Mouse (Mus musculus) heart, postnatal 4 days (tissue): ENCODE measurements around the gene Dstyk. TPM values are rescaled to one million over a fixed set of nuclear protein-coding genes. Genes with fewer than 3 reads are reported as not detected.

Source experiments
- DNase-seq: peaks from one replicate; pipeline ENCODE4 v3.0.0; 2021
- total RNA-seq, 2 experiments: library from RNA; stranded (reverse); gene quantifications; 2 replicates each; pipeline ENCODE4 v1.2.3; 2021

The Dstyk gene
- total RNA-seq, 2 experiments from 2014 or later: 16.9 to 17.3 TPM

DNA sequence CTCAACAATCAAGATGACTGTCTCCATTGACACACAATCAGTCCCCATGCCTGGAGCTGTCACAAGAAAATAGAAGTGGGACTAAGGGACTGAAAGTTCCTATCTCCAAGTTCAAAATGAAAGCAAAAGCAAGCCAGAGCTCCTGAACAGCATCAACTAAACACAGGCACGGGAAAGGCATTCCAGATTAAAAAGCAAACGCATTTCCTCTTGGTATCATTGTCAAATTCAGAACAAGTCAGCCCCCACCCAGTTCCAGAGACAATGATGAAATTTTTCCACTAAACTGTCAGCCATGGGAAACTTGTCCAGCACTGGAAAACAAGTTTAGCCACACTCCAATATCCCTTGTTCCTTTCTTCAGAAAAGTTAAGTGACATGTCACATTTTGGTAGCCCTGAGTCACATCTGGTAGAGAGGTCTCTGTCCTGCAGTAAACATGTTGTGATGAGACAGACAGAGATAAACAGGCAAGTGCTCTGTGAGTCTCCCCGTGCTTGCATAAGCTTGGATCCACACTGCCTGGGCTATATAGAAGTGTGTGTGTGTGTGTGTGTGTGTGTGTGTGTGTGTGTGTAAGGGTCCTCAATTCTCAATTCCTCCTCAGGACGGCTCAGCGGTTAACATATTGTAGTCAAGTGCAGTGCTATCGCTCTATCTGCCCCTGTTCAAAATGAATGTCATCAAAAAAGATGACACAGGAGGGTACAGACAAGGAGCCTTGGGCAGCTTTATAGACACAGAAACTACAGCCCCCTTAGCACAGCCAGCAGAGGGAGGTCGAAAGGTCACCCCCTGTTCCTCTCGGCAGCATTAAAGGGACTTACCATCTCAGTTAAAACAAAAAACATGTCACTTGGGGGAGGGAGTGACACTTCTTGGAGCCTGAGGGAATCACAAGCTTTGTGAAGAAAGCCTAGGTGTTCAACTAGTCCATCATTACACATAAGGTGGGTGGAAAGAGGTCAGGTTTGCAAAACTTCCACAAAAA, 28.2 kb upstream of the Dstyk start:
- DNase-seq: no peak

DNA sequence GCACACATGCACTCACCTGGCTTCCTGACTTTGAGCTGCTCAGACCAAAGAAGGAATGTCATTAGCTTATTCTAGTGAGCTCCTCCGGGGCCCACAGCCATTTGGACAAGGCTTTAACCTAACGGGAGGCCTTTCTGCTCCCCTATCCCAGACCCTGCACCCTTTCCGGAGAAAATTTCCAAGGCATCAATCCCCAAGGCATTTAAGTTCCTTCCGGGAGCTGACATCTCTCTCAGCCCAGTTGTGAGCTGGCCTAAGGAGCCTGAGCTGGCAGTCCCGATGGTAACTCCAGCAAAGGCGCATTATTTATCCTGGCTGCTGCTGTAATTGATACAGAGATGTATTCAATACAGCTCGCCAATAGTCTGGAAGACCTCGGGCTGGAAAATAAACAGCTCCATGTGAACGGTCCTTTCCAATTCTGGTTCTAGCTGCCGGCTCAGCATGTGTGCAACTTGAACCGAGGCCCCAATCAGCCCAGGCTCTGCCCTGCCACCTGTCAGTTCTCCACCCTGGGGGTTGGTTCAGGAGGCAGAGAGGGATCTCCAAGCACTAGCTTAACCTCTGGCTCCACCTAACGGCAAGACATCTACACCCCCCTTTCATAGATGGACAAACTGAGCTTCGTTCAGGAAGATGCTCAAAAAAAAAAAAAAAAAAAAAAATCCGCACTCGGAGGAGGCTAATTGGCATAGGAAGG, 27.3 kb upstream of the Dstyk start:
- DNase-seq: peak; percentile 50

DNA sequence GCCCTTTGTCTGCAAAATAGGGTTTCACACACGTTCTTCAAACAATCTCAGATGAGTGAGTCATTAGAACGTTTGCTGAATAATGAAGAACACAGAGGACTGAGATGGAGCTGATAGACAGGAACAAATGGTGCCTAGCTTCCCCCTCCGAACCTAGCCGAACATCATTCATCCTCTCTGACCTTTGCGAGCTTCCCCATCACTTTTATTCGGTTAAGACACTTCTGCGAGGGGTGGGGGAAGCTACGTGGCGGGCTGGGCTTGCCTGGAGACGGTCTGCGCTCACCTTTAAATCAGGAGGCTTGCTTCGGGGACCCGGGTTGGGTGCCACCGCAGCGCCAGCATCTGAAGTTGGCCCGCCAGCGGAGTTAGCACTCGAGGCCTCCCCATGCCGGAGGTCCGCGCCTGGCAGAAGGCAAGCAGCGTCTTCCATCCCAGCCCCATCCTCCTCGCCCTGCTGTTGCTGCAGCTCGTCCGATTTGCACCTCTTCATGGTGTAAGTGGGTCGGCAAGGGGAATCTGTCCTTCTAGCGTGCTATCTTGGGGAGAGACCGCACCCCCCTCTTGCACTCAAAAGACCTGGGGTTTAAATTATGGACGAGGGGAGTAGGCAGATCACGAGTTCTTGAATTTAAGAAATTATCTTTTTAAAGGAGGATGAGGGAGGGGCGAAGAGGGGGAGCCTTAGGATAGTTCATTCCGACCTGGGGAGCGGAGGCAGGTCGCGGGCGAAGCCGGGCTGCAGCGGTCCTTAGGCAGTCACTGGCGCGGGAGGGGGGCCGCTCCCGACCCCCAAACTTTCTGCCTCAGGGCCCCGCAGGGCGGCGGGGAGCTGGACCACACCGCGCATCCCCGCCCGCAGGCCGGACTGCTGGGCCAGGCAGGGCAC, 26.4 kb upstream of the Dstyk start, which contains the start of gene Tmcc2:
Gene Tmcc2 (minus strand): TSS at position 591 of the 889 bp plus-strand sequence.
- DNase-seq: peak; percentile 41

DNA sequence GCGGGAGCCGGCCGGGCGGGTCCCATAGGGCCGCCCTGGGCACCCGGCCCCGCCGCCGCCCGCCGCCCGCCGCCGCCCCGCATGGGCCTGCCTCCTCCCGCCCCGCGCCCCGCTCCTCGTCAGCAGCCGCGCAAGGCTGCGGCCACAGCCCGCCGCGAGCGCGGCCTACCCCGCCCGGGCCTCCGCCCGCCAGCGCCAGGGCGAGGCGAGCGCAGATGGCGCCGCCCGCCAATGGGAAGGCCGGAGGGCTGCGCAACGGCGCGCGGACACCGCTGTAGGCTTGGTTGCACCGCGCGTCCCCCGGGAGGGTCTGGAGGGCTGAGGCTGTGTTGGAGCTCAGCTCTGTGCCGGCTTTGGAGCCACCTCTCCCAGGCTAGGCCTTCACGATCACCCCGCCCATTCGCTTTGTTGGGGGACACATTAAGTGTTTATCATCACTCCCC, 25.8 kb upstream of the Dstyk start:
- peak; percentile 80 for DNase-seq

DNA sequence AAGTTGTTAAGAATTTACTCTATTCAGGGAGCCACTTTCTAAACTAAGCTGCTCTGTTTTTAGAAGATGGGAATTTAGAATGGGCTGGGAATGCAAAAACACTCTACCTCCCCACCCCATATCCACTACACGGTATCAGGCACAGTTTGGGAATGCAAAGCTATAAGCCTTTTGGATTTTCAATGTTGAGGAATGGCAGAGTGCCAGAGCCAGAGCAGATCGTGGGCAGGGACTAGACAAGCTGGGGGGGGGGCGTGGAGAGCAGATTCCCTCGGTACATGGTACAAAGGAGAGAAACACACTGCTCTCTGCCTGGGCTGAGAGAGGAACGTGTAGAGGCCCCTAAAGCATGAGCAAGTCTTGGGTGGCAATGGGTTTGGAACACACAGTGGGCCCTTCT, 24.5 kb upstream of the Dstyk start:
- DNase-seq: no peak

DNA sequence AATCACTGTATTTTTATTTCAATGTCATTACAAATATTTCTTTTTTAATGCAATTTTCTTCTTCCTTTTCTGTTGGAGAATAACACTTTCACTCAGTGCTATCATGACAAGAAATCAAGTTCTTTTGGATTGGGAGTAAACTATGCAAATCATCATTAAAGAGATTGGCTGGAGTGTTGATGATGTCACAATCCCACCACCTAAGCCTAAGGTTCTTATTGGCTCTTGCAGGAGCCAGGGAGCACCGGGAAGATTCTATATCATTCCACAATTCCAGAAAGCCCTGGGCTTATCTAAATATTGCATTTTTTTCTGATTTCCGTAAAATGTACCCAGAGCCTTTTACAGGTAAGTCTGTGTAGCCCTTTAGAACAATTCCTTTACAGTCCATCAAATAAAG, 20.6 kb upstream of the Dstyk start:
- DNase-seq: no peak

DNA sequence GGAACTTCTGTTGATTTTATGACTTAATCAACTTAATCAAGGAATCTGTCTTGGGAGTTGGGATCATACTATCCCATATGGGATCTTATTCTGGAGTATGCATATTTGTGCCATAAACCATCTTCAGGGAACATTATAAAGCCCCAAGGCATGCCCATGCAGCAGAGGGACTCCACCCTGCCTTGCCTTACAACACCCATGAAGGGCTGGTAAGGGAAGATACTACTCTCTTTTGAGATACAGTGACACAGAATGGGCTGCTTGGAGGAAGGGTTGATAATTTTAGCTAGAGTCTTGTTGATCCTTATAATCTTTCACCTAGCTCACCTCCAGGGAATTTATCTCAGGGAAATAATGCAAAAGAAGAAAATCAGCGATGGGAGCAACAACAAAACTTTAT, 16.8 kb upstream of the Dstyk start:
- no peak for DNase-seq

DNA sequence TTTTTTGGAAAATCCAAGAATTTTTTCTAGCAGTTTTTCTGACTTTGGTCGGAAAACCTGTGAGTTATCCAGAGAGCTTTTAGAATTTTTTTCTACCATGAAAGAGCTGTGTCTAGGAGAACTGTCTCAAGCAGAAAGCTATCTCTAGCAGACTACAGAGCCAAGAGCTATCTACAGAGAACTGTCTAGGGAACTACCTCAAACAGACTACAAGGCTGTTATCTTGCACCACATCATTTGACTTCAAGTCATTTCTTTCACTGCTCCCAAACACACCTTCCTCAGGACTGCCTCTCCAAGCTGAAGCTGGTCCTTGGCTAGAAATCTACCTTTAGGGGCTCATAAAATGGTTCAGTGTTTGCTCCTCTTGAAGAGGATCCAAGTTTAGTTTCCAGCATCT, 15.5 kb upstream of the Dstyk start:
- DNase-seq: no peak

DNA sequence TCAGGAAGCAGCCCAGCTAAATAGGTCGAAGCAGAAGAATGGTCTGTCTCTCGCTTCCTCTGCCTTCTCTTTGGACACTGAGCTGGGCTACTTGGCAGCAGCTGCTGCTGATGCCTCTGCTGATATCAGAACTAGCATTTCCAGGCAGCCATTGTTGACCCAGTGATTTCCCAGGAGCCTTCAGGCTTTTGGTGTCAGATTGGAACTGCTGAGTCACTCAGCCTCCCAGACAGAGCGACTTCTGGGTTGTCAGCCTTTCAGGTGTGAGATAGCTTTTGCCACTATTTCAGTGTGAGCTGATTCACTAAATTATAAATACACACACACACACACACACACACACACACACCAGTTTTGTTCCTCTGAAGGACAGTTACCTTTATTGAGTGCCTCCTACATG, 6.7 kb upstream of the Dstyk start:
- no peak for DNase-seq

DNA sequence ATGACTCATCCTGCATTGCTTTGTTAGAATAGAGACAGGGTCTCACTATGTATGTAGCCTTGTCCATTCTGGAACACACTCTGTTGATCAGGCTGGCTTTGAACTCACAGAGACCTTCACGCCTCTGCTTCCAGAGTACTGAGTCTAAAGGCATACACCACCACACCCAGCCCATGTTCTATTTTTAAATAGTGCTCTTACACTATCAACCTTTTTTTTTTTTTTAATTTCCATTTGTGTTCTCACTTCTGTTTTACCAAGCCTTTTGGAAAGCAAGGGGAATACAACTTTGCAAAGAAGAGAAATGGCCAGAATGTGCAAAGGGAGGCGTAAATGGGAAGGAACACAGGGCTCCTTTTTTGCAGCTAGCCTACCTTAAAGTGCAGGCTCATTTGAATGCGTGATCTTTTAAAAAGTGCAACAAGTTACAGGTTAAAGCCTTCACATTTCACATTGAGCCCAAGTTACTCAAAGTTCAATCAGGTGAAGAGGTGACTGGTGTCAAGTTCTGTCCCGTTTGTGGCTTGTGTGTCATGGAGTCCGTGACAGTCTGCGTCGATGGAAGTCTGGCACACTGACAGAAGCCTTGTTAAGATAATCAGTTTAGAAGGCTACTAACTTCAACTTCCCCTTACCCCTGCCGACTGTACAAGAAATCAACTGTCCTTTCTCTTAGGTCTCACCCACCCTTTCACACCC, 962 bp upstream of the Dstyk start:
- DNase-seq: no peak

DNA sequence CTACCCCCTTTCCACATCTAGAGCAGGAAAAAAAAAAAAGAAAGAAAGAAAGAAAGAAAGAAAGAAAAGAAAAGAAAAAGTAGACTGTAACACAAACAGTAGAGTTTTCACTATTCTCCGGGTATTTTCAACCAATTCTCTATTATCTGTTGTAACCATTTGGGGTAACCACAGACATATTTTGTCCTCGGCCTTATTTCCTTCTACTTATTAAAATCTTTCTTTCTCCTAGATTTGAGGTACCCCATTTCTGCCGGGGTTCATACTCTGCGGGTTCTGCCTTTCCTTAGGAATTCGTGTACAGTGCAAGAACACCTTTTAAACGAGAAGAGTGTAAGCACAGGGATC, 438 bp upstream of the Dstyk start:
- no peak for DNase-seq

DNA sequence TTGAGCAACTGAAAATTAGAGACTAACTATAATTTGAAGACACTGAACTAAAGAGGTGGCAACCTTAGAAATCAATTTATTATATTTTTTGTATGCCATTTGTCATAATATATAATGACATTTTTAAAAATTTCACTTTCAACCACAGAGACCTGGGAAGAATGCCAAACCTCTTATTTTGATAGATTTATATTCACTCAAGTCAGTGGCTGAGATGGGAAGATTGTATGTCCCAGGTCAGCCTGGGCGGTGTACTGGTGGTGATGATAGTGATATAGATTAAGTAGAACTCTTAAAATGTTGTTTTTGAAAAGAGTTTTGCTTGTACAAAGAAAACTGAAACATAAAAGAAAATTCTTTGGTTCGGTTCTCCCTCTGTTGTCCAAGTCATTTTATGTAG, 2.9 kb downstream of the Dstyk start:
- no peak for DNase-seq

DNA sequence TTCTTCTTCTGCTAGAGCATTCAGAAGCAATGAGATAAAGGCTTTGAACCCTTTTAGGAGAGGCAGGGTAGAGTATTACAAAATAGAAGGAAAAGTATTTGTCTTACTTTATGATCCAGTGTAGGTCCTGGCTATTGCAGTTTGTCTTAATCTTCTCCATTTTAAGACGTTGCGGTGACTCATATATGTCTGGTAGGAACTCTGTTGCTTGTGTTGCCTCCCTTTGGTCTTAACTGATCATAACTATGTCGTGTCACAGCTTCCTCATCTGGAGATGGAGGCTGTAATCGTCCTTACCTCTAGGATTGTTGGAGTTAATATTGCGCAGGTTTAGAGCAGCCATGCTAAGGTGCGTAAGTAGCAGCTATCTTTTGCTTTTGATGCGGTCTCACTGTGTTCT, 3.3 kb downstream of the Dstyk start:
- DNase-seq: no peak

DNA sequence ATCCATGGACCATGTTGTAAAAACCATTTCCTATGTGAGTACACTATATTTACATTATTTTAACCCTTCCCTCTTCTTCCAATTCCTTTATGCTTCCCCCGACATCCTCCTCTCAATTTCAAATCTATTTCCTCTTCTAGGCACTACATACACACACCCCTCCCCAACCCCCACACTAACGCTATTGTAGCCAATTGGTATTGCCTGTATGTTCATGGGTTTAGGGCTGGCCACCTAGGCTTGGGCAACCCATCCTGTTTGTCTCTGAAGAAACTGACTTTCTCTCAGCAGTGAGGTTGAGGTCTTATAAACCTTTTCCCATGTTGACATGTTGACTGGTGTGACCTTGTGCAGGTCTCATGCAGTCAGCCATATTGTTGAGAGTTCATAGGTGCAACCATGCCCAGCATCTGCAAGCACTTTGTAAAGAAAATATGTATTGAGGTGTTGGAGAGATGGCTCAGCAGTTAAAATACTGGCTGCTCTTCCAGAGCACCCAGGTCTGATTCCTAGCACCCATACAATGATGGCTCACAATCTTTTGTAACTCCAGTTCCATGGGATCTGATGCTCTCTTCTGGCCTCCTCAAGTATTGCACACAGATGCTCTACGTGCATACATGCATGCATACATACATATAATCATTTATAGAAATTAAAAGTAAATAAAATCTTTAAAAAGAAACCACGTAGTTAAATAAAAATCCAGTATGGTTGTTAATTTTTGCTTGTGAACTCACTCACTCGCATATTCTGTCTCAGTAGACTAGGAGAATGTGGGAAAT, 5.7 kb downstream of the Dstyk start:
- DNase-seq: no peak

DNA sequence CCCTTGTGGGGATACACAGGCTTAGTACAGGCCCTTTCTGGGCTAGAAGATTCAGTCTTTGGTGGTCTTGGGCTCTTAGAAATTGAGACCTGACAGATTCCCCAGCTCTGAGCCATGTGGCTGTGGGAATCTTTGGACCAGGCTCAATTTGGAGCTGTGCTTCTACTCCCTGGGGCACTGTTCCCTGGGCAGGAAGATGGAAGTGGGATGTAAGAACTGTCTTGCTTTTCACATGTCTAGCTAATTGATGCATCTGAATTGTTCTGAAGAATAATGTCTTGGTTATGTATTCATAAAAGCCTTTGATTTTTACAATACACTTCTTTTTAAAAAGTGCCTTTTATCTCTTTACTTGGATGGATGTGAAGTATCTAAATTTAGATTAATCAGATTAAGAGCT, 8.2 kb downstream of the Dstyk start:
- no peak for DNase-seq

DNA sequence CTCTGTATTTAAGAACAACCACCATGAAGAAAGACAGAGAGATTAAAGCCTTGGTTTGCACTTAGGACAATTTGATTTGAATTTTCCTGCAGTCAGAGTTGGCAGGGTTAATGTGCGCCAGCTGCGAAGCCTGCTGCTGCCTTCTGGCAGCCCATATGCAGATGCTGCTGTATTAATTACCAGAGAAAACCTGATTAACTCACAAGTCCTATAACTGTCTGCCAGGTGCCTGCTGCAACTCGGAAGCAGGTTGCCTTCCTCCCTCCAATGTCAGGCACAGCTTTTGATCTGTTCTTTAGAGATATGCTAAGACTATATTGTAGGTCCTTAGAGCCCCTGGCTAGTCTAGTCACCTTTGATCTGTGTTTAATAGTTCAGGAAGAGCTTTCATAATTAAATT, 13.5 kb downstream of the Dstyk start:
- no peak for DNase-seq

DNA sequence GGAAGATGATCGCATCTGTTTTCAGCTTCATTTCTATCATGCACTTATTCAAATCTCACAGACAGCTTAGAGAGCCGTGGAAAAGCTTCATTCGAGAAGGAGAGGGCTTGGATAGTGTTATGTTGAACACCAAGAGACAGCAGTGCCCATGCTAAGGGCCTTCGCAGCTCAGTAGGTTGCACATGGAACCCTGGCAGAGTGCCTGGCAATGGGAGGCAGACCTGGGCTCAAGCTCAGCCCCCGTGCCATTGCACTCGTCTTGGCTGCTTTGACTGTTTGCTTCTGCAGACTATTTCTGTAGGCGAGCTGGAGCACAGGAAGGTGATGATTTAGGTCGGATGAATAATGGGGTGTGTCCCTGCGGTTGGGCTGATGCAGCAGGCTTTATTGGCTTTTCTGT, 14.4 kb downstream of the Dstyk start:
- peak; percentile 44 for DNase-seq

DNA sequence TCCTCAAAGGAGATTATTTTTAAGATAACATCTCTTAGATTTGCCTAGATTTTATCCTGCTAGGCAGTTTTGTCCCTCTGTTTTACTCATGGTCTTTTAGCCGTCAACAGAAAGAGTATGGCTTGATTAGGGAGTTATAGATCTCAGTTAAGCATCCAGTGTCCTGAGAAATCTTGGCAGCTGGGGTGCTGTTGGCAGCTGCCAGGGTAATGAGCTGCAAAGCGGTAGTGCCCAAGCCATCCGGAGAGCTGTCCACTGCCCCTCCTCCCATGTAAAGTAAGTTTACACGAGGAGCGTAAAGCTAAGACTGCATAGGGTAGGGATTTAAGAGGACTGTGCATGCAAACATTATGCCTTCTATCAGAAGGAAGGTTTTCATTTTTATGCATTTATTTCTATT, 16.0 kb downstream of the Dstyk start:
- no peak for DNase-seq

DNA sequence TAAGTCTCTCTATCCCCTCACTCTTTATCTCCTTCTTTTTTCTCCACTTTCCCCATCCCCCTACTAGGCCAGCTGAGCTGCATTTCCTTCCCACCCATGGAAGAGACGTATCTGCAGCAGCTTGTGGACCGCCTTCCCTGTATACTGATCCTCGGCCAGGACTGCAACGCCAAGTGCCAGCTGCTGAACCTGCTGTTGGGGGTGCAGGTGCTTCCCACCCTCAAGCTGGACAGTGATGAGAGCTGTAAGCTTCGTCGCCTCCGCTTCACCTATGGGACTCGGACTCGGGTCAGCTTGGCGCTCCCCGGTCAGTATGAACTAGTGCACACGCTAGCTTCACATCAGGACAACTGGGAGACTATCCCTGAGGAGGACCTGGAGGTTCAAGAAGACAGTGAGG, 16.7 kb downstream of the Dstyk start:
- no peak for DNase-seq

DNA sequence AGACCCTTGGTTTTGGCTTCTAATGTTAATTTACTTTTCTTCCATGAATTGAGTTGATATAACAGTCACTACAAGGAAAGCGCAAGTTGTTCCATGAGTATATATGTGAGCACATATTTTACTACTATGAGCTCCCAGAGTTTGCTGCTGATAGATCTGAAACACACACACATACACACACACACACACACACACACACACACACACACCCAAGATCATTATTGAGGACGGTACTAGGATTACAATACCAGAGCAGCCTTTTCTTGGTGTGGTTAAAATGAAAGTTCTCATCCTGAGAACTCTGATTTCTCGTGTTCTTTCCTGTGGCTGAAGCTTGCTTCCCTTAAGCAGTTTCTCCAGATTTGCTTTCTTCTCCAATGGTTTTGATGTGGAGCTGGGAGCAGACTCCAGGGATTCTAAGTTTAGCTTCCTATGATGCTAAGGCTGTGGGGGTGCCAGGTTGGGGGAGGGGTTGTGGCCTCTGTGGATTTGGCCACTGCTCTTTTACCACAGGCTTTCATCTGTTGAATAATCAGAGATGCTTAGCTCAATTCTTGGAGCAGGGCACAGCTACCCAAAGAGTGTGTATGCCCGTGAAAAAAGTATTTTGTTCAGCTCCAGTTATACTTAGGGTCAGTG, 19.1 kb downstream of the Dstyk start:
- peak; percentile 33 for DNase-seq

DNA sequence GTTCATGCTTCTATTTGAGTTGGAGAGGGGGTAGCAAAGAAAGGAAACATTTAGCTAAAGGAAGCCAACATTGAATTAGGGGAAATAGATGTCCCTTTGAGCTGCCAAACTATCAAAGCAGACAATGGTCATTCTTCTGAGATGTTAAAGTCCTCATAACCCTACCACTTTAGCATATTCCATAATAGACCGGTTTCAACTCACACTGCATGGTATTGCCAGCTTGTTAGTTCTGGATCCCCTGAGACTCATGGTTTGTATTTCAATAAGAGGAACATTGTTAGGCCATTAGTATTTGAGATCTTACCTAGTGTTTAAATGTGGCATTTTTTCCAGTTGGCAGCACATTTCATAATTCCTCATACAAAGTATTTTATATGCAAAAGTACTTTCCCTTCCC, 19.6 kb downstream of the Dstyk start:
- no peak for DNase-seq
